Mouse (Mus musculus) ES-Bruce4 (cell line): ENCODE measurements at regions not wholly inside any gene's neighbourhood (a gene's known extent, or its start where the extent isn't known, plus 50 kb on each side); places are given as distances from the start of the nearest gene placed in this dataset.

ENCODE experiments used
- H3K27ac ChIP-seq: 2 replicates; pipeline ENCODE4 v1.5.1; 2012; ENCODE audit warnings: low read length, inconsistent platforms; ENCODE audit not compliant: insufficient read depth
- H3K27me3 ChIP-seq: 2 replicates; pipeline ENCODE4 v1.6.1; 2012; ENCODE audit warnings: mild to moderate bottlenecking, low read length, inconsistent platforms; ENCODE audit not compliant: control insufficient read depth, poor library complexity, insufficient read depth, severe bottlenecking
- H3K36me3 ChIP-seq: 2 replicates; pipeline ENCODE4 v1.6.1; 2012; ENCODE audit warnings: inconsistent platforms, mild to moderate bottlenecking, low read length, moderate library complexity; ENCODE audit not compliant: control insufficient read depth, poor library complexity, insufficient read depth, severe bottlenecking
- H3K4me1 ChIP-seq: one replicate; pipeline ENCODE4 v1.8.1; 2011; ENCODE audit warnings: low read length; ENCODE audit not compliant: control insufficient read depth, insufficient read depth
- H3K4me3 ChIP-seq: 2 replicates; pipeline ENCODE4 v1.5.1; 2011; ENCODE audit warnings: low read depth, mild to moderate bottlenecking, low read length
- H3K9ac ChIP-seq: 2 replicates; pipeline ENCODE4 v1.6.1; 2012; ENCODE audit warnings: low read depth, mild to moderate bottlenecking, inconsistent platforms; ENCODE audit not compliant: poor library complexity, severe bottlenecking
- H3K9me3 ChIP-seq: replicated peaks from 2 replicates; pipeline ENCODE4 v1.6.1; 2012; ENCODE audit warnings: mild to moderate bottlenecking, low read length, inconsistent platforms; ENCODE audit not compliant: control insufficient read depth, poor library complexity, insufficient read depth, severe bottlenecking
- CTCF ChIP-seq: IDR thresholded peaks from one replicate; pipeline ENCODE4 v1.8.1; 2011; ENCODE audit warnings: low read depth, low read length
- EP300 ChIP-seq: IDR thresholded peaks from 2 replicates; pipeline ENCODE4 v1.6.1; 2011; ENCODE audit warnings: low read depth, low read length; ENCODE audit not compliant: insufficient read depth
- POLR2A ChIP-seq: IDR thresholded peaks from one replicate; pipeline ENCODE4 v1.8.1; 2011; ENCODE audit warnings: low read length; ENCODE audit not compliant: insufficient read depth

- no peak overlapping the region for H3K4me3 ChIP-seq
- no peak overlapping the region for H3K27ac ChIP-seq
- no peaks in the 10 kb centered on the region for H3K27me3 ChIP-seq
- H3K4me1 ChIP-seq = no peaks in the 10 kb centered on the region
- no peaks in the 10 kb centered on the region for H3K36me3 ChIP-seq
- H3K9ac ChIP-seq = no peak overlapping the region
- TF ChIP-seq EP300 (no peak), CTCF (no peak), POLR2A (no peak)
- no peaks in the 10 kb centered on the region for H3K9me3 ChIP-seq
These were observed 182.6 kb upstream of the Veph1 start for GRCm38 (mm10) chr3:66479266-66479665.

GRCm38 (mm10) chr3:66466321-66466720, 169.7 kb upstream of the Veph1 start:
- Histone ChIP-seq H3K27ac (no peak overlapping the region), H3K27me3 (no peaks in the 10 kb centered on the region), H3K4me1 (no peaks in the 10 kb centered on the region), H3K4me3 (no peak overlapping the region), H3K36me3 (no peaks in the 10 kb centered on the region), H3K9me3 (no peaks in the 10 kb centered on the region), H3K9ac (no peak overlapping the region)
- TF ChIP-seq EP300 = no peak
- no peak for TF ChIP-seq CTCF
- TF ChIP-seq POLR2A = no peak

GRCm38 (mm10) chr3:66465371-66465770, 168.7 kb upstream of the Veph1 start:
- Histone ChIP-seq H3K4me1 (no peaks in the 10 kb centered on the region), H3K4me3 (no peak overlapping the region), H3K9me3 (no peaks in the 10 kb centered on the region), H3K9ac (no peak overlapping the region), H3K27me3 (no peaks in the 10 kb centered on the region), H3K36me3 (no peaks in the 10 kb centered on the region), H3K27ac (no peak overlapping the region)
- TF ChIP-seq CTCF (no peak), POLR2A (no peak), EP300 (no peak)

GRCm38 (mm10) chr3:66462341-66462740, 165.7 kb upstream of the Veph1 start:
- no peak for TF ChIP-seq CTCF
- no peak for TF ChIP-seq EP300
- no peak for TF ChIP-seq POLR2A
- H3K36me3 ChIP-seq = no peaks in the 10 kb centered on the region
- H3K9ac ChIP-seq = no peak overlapping the region
- no peak overlapping the region for H3K27ac ChIP-seq
- no peaks in the 10 kb centered on the region for H3K27me3 ChIP-seq
- H3K9me3 ChIP-seq = no peaks in the 10 kb centered on the region
- no peak overlapping the region for H3K4me3 ChIP-seq
- no peaks in the 10 kb centered on the region for H3K4me1 ChIP-seq

- no peak overlapping the region for H3K4me3 ChIP-seq
- H3K36me3 ChIP-seq = no peaks in the 10 kb centered on the region
- TF ChIP-seq POLR2A (no peak), CTCF (no peak), EP300 (no peak)
- no peak overlapping the region for H3K27ac ChIP-seq
- no peaks in the 10 kb centered on the region for H3K4me1 ChIP-seq
- H3K9ac ChIP-seq = no peak overlapping the region
- H3K9me3 ChIP-seq = no peaks in the 10 kb centered on the region
- no peaks in the 10 kb centered on the region; the same call in 1 of the 2 replicates for H3K27me3 ChIP-seq
These were observed 149.9 kb upstream of the Veph1 start for GRCm38 (mm10) chr3:66446274-66447159.

- H3K4me3 ChIP-seq = no peak overlapping the region
- H3K4me1 ChIP-seq = no peaks in the 10 kb centered on the region
- H3K36me3 ChIP-seq = no peaks in the 10 kb centered on the region
- no peaks in the 10 kb centered on the region for H3K27me3 ChIP-seq
- TF ChIP-seq CTCF (no peak), EP300 (no peak), POLR2A (no peak)
- H3K27ac ChIP-seq = no peak overlapping the region
- no peaks in the 10 kb centered on the region for H3K9me3 ChIP-seq
- no peak overlapping the region for H3K9ac ChIP-seq
These were observed 136.6 kb upstream of the Veph1 start for GRCm38 (mm10) chr3:66433216-66433615.
